Mouse (Mus musculus) induced T-regulatory cell, adult 2 months (primary cell): ENCODE results near the gene Tlx2.
A peak's percentile ranks its signal among the peaks of the same experiment; 100 is the strongest.

ENCODE experiments used
- DNase-seq: peaks from one replicate; pipeline ENCODE4 v3.0.0-alpha.2; 2012; ENCODE audit warnings: low read depth

The Tlx2 gene

DNA sequence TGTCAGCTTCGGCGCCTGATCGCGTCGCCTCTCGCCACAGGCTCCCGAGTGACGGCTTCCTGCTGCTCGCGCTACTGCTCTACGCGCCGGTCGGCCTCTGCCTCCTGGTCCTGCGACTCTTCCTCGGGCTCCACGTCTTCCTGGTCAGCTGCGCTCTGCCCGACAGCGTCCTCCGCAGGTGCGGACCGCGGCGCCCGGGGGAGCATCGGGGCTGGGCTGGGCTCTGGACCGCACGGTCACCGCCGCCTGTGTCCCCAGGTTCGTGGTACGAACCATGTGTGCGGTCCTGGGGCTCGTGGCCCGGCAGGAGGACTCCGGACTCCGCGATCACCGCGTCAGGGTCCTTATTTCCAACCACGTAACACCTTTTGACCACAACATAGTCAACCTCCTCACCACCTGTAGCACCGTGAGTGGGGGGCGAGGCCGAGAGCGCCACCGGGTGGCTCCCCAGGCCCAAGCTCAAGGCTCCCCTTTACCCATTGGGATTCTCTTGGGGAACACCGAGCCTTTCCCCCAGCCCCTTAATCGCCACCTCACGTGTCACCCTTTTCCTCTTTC is 15.1 kb downstream of the Tlx2 start, which contains the start of gene Htra2:
Gene Htra2 (minus strand): TSS at position 403 of the 561 bp plus-strand sequence.
- DNase-seq: peak; percentile 61

DNA sequence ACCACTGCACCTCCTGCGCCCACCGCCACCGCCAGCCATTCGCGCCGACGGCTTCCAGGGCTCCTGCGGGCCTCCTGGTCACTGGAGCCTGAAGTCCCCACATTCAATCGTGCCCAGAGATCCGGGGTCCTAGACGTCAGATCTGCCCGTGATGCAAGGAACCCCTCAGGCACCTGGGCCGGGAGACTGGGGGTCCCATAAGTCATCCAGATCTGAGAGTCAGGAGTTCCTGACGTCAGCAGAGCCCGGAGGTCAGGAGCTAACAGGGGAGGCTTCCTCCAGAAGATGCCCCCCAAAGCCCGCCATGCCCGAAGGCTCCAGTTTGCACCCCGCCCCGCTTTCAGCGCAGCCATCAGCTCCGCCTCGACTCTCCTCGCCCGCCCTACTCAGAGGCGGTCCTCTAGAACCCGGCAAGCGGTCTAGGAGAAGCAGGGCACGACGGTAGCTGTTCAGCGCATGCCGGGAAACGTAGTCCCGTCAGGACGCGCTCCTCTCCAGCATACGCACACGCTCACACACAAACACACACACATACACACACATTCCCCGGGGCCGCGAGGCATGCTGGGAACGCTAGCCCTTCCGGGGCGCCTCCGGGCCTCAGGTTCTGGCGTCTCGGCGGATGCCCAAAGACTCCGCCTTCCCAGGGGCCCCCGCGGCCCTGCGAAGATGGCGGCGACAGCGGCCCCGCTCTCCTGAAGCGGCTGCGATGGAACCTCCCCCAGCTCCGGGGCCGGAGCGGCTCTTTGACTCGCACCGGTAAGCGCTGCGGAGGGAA is 15.8 kb downstream of the Tlx2 start, which contains the start of gene Aup1:
Gene Aup1 (plus strand): TSS at position 448 of the 778 bp plus-strand sequence.
- DNase-seq: peak; percentile 99

DNA sequence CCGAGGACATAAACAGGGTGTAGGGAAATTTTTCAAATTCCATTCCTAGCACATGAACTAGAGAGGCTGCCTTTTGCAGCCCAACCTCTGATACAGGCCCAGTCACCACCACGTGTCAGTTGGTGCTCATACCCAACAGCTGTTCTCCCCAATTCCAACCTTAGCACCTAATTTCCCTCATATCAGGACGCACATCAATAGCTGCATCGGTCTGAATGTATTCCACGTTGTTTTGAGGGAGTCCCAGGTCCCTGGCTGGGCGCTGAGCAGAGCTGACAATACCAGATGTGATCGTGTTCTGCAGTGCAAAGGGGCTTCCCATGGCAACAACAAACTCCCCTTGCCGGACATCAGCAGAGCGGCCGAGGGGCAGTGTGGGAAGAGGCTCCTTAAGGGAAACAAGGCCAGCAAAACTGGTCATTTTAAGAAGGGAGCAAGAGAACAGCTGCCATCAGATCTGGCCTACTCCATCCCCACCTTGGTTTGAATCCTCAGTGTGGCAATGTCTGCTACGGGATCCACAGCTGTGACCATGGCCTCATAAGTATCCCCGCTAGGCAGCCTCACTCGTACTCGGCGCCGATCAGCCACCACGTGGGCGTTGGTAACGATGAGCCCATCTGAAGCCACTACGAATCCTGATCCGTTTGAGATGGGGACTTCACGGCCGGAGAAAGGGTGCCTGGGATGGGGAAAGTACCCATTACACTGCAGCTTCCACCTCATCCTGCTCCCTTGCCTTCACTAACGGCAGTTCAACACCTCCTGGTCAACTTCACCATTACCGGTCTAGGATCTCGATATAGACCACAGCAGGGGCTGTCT is 16.7 kb downstream of the Tlx2 start:
- DNase-seq: peak; percentile 77

DNA sequence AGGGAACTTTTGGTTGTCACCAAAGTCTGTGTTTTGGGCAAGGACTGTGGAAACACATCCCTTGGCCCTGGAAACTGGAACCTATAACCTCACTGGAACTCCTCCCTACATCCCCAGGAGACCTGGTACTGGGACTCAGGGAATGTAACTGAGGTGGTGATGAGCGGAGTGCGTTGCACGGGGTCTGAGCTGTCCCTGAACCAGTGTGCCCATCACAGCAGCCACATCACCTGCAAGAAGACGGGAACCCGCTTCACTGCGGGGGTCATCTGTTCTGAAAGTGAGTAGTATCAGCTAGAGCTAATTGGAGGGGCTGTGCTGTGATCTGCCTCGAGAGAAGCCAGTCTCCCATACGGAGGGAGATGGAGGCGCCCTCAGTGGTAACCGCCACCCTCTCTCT is 20.7 kb downstream of the Tlx2 start:
- DNase-seq: no peak

DNA sequence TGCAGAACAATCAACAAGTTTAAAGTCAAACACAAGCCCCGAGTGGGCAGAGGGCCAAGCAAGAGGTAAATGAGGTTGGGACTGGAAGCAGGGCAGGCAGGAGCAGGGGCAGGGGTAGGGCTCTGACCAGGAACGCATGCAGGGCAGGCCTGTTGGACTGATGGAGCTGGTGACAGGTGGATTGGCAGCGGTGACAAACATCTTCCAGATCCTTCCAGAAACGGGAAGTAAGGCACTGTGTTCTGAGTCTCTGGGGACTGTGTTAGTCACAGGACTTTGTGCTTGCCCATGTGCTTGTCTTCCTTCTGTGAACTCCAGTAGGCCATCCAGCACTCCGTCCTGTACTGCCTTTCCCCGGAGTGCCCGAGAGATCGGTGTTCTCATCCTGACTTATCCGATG is 25.4 kb downstream of the Tlx2 start:
- DNase-seq: no peak

- no peak for DNase-seq
These were observed 26.1 kb downstream of the Tlx2 start for GRCm38 (mm10) chr6:83043993-83044392.

DNA sequence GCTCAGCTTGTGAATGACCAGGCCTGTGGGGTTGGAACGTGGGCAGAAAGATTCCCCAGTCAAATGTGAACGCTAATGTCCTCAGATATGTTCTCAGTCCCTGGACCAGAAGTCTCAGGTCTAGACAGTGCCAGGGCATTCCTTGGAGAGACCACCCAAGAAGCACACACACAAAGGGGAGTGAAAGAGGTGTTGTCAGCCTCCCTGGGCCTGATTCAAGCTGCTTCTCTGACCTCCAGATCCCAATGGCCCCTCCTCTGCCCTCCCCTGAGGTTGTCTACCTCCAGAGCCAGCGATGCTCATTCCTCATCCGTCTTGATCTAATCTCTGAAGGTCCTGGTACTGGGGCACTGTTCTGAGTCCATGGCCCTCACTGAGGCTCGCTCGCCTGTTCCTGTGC is 26.5 kb downstream of the Tlx2 start:
- DNase-seq: no peak

- no peak for DNase-seq
These were observed 29.5 kb downstream of the Tlx2 start for GRCm38 (mm10) chr6:83040601-83041000.

- DNase-seq: peak; percentile 94
These were observed 31.5 kb downstream of the Tlx2 start for GRCm38 (mm10) chr6:83038496-83039012.

- no peak for DNase-seq
These were observed 32.9 kb downstream of the Tlx2 start for GRCm38 (mm10) chr6:83037188-83037587.

DNA sequence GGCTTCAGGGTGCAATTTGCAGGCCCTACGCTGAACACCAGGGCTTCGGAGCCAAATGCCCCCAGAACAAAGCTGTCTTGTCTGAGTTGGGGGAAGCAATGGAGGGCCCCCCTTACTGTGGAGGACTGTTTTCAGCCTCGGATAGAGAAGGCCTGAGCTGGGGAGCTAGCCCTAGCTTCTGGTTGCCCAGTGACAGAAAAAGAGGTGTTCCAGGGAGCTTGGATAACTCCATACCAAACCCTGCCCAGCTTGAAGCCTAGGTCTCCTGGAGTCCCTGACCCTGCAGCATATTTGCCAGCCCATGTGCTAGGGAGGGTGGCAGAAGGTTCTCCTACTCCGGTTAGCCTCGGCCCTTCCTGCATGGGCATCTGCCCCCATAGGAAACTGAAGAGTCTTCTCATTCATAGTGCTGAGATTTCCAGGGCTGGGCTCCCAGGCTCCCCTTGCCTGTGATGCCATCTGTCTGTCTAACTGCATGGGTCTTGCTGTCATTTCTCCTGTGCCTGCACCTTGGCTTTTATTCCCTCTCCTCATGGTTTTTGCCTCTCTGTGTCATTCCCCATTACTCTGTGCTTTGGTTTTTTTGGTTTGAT is 35.5 kb downstream of the Tlx2 start:
- no peak for DNase-seq

GRCm38 (mm10) chr6:83033249-83034185 is 36.6 kb downstream of the Tlx2 start, which contains the start of the genes Dok1 and Loxl3:
Gene Dok1 (minus strand): TSS chr6:83033471.
Gene Loxl3 (plus strand): TSS chr6:83034173.
- peak; percentile 87 for DNase-seq

- peak; percentile 73 for DNase-seq
These were observed 37.3 kb downstream of the Tlx2 start for GRCm38 (mm10) chr6:83032769-83033191.

DNA sequence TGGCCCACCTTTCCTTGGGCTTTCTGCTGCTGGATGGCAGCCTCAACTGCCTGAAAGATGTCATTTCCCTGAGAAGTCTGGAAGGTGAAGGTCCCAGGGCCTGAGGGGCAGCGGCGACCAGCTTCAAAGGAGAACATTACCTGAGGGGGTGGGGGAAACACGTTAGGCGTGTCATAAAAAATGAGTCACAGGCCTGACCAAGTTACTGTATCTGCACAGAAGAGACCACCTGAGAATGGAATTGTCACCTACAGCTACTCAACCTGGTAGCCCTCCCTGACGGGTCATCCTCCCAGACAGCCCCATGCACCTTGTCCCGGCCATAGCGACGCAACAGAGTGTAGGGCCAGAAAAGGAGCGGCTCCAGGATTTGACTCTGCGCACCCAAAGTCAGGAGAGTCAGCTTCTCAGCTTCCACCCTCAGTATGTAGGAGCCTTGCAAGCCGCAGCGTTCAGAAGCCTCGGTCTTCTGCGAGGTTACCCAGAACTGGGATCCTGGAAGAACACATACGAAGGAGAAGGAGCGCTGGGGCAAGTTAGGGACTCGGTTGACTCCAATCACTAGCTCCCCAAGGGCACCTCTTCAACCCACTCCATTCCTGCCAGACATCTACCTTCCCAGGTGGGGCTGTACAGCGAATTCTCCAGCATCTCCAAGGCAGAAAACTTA is 38.0 kb downstream of the Tlx2 start:
- DNase-seq: no peak

GRCm38 (mm10) chr6:83031111-83031510 is 39.0 kb downstream of the Tlx2 start:
- no peak for DNase-seq

DNA sequence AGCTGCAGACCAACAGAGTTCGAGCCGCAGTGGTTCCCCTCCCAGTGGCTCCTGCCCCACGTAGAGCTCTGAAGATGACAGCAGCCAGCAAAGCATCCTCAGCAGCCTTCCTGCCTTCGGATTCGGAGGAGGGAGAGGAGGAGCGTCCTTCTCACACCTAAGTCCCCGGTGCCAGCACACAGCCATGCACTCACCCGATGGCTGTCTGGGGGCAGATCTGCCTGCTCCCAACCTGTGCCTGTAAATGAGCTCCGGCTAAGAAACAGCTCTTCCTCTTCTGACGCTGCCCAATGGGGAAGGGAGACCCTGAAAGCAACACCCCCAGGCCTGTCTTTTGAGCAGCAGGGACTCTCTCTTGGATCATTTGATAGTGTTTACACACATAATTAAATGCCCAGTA is 40.3 kb downstream of the Tlx2 start:
- no peak for DNase-seq

- no peak for DNase-seq
These were observed 42.4 kb downstream of the Tlx2 start for GRCm38 (mm10) chr6:83027706-83028105.

- DNase-seq: no peak
These were observed 42.8 kb downstream of the Tlx2 start for GRCm38 (mm10) chr6:83027293-83027692.

GRCm38 (mm10) chr6:83025221-83025620 is 44.9 kb downstream of the Tlx2 start:
- no peak for DNase-seq

- DNase-seq: no peak
These were observed 45.7 kb downstream of the Tlx2 start for GRCm38 (mm10) chr6:83024421-83024820.
